Mouse (Mus musculus): ENCODE measurements at regions not wholly inside any gene's neighbourhood (a gene's known extent, or its start where the extent isn't known, plus 50 kb on each side); places are given as distances from the start of the nearest gene placed in this dataset.

DNA sequence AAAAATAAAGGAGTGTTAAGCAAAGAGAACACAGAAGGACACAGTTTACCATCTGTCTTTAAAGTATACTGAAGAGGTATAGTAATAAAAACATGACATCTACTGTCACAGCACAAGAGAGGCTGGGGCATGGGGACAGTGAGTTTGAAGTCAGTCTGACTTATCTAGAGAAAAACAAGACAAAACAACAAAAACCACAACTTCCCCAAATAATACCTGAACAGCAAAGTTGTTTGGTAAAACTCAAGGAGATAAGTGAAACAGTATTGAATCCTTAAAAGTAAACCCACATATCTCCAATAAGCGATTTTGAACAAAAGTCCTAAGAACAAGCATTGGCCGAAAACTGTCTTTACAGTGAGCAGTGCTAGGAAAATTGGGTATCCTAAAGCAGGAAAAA, 336.1 kb downstream of the Adcyap1 start:
- no peak for TF ChIP-seq CTCF (conservative IDR thresholded peaks at IDR 0.05; ENCODE audit: insufficient read depth, insufficient read length, low read depth, low read length)
- no peak for TF ChIP-seq POLR2A (IDR thresholded peaks at IDR 0.05; ENCODE audit: low read depth, low read length)

Data from kidney, adult 2 months (tissue).